Mouse (Mus musculus) heart, postnatal 36 days (tissue): Measurements from ENCODE around the gene Mt2. TPM values are rescaled to one million over a fixed set of nuclear protein-coding genes. Genes with fewer than 3 reads are reported as not detected.

Experiments
- DNase-seq, 2 experiments: peaks; one replicate each; pipeline ENCODE4 v3.0.0; 2021 to 2022
- intact Hi-C: fragments of 180-260 bp; cut with DNase I; formaldehyde crosslinking; loops from one replicate; pipeline ENCODE4 v1.15.1; 2025
- total RNA-seq, 2 experiments: library from RNA; stranded (reverse); gene quantifications; 2 replicates each; pipeline ENCODE4 v1.2.3; 2021

Mt2 gene
- total RNA-seq, 2 experiments from 2014 or later: 160 to 162 TPM

DNA sequence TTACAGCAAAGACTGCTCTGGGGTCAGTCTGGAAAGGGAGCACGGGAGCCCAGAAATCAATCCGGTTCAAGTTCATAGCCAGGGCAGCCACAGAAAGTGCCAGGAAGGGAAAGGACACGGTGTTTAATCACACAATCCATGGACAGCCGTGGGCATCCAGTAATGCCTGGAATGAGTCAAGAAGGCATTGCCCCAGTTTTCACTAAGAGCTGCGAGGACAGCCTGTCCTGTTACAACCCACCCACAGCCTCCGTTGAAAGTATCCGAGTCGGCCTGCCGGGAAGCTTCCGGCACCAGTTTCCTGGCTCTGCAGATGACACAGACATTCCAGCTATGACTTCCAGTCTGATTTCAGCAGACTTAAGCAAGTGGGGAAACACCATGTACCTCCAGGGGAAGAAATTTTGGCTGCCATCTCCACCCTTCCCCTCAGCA, 1.1 kb upstream of the Mt2 start:
- DNase-seq: peak; percentile 49 to 58
- intact Hi-C loops: no loop called here

DNA sequence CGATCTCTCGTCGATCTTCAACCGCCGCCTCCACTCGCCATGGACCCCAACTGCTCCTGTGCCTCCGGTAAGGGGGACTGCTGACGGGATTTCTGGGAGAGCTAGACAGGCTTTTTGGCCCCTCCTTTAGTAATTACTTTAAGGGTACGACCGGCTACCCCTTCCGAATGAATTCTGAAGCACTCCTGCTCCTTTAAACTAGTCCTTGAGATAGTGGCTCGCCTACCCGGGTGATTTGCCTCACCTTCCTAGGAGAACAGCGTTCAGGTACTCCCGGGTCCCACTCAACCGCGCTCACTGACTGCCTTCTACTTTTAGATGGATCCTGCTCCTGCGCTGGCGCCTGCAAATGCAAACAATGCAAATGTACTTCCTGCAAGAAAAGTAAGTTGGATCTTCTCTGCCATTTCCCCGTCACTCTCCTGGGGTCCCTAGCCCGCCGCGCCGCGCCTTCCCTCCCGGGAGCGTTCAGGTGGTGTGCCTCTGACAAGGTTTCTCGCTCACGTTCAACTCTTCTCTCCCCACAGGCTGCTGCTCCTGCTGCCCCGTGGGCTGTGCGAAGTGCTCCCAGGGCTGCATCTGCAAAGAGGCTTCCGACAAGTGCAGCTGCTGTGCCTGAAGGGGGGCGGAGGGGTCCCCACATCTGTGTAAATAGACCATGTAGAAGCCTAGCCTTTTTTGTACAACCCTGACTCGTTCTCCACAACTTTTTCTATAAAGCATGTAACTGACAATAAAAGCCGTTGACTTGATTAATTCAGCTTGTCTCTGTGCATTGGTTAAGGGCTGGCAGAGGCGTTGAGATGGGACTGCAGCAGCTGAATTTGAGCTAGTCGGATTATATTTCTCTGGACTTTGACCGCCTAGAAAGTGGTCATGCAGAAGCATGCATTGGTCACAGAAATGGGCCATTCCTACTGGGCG, 607 bp downstream of the Mt2 start:
- peak in 1 of 2 experiments; percentile 40 for DNase-seq
- intact Hi-C loops: no loop called here

DNA sequence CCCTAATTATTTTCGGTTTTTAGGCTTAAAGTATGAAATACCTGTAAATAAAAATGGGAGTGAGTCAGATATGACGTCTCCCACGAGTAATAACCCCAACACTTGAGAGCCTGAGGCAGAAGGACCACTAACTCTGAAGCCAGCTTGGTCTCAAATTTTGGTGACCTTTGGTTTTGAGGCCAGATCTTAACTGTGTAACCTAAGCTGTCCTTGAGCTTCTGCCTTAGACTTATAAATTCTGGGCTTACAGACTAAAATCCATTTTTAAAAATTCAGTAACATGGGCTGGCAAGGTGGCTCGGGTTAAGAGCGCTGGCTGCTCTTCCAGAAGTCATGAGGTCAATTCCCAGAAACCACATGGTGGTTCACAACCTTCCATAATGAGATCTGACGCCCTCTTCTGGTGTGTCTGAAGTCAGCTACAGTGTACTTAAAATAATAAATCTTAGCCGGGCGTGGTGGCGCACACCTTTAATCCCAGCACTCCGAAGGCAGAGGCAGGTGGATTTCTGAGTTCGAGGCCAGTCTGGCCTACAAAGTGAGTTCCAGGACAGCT, 1.5 kb downstream of the Mt2 start:
- DNase-seq: no peak
- intact Hi-C loops: no loop called here

DNA sequence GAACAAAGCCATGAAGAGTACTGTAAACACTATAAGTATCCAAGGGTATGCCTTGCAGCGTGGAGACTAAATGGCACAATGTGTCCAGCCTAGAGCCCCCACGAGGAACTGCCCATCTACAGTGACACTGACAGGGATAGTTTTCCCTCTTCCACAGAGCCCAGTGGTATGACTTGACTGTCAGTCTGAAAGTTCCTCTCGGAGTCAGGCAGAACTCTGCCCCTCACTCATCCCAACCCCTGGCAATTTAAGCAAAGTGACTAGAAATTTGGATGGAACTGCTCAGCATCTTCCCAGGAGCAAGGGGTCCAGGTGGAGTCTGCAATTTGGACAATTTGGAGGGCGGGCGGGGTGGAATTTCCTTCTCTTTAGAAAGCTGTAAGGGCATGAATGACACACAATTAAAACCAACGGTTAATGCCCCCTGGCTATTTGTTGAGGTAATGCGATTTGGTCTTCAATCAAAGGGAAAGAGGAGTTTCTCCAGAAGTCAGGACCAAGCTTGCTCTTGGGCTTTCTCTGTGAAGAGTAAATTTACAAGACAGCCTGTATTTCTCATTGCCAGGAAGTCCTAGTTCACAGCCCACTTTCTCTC, 2.3 kb downstream of the Mt2 start:
- no peak for DNase-seq
- intact Hi-C loops: loop anchor here (5.0 kb wide), 1 partner anchor 1277 kb away; no protein-coding TSS in a partner anchor

DNA sequence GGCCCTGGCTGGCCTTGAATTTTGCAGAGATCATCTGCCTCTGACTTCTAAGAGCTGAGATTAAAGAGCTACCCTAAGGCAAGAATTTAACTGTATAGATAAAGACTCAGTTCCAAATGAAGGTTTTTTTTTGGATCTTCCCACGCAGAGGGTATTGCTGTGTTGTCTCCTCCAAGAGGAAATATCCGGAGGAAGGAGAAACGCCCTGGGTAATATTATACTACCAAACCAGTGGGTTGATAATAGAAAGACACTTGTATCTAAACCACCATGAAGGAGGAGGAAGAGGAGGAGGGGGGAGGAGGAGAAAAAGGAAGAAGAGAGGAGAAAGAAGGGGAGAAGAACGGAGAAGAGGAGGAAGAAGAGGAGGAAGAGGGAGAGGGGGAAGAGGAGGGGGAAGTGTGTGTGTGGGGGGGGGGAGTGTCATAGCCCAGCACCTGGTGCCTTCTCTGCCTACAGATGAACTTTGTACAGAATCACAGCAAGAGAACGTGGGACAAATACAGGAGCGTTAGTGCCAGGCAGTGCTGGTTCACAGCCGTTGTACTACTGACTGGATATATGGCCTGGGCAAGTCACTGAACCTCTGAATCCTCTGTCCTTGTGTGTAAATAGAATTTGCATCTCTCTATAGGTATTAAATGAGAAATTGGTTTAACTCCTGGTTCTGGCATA, 5.4 kb downstream of the Mt2 start:
- no peak for DNase-seq
- intact Hi-C loops: loop anchor here (5.0 kb wide), 1 partner anchor 1281 kb away; no protein-coding TSS in a partner anchor

DNA sequence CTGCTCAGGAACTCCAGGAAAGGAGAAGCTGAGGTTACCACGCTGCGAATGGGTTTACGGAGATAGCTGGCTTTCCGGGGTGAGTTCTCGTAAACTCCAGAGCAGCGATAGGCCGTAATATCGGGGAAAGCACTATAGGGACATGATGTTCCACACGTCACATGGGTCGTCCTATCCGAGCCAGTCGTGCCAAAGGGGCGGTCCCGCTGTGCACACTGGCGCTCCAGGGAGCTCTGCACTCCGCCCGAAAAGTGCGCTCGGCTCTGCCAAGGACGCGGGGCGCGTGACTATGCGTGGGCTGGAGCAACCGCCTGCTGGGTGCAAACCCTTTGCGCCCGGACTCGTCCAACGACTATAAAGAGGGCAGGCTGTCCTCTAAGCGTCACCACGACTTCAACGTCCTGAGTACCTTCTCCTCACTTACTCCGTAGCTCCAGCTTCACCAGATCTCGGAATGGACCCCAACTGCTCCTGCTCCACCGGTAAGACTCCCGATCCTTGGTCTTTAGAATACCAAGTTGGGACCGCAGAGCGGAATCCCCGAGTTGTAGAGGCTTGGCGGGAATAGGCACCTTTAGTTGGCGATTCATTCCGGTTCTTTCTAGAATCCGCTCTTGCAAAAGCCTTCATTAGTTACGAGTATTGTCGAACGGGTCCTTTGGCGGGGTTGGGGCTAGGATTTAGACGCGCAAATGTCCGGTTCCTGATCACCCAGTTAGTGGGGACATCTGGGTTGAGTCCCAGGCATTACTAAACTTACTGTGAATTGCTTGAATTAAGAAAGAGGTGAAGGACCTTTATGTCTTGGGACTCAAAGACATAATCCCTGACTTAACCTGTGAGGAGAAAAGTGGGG, 6.6 kb downstream of the Mt2 start, which contains the start of gene Mt1:
Mt1 (plus strand) TSS at position 226 of the 856 bp plus-strand sequence.
- DNase-seq: peak; percentile 88 to 90
- intact Hi-C loops: loop anchor here (5.0 kb wide), 1 partner anchor 1282 kb away; no protein-coding TSS in a partner anchor

DNA sequence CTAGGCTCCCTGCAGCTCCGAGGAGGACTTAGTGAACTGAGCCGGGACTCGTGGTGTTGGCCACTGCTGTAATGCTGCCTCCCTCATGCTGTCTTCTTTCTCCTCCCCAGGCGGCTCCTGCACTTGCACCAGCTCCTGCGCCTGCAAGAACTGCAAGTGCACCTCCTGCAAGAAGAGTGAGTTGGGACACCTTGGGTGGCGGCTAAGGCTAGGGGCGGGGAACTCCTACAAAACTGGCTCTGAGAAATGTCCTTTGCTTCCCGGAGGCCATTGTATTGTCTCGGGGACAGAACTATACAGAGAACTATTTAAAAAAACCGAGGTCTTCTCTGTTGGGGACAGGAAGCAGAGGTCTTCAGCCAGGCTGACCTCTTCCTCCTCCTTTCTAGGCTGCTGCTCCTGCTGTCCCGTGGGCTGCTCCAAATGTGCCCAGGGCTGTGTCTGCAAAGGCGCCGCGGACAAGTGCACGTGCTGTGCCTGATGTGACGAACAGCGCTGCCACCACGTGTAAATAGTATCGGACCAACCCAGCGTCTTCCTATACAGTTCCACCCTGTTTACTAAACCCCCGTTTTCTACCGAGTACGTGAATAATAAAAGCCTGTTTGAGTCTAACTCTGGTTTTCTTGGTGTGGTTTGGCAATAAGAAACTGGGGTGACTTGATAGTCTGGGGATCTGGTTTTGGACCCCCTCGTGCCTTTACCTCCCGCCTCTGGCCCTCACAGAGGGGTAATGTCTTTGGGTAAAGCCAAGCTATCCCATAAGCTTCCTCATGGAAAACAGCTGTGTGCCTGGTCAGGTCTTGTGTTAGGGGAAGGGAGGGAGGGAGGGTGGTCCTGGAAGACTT, 7.5 kb downstream of the Mt2 start:
- peak in 1 of 2 experiments; percentile 49 for DNase-seq
- intact Hi-C loops: loop anchor here (5.0 kb wide), 1 partner anchor 1283 kb away; no protein-coding TSS in a partner anchor

DNA sequence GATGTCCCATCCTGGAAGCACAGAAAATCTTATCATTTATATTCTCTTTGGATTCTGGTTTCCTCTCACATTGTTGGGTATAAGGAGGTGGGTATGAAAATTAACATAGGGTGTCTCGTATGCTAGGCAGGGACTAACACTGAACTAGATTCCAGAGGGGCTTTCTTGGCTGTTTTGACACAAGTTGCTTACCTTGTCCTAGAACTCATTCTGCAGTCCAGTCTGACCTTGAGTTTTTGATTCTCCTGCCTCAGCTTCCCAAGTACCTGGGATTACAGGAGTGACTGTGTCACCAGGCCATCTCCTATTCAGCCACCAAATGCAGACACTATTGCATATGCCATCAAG, 8.1 kb downstream of the Mt2 start:
- no peak for DNase-seq
- intact Hi-C loops: no loop called here

DNA sequence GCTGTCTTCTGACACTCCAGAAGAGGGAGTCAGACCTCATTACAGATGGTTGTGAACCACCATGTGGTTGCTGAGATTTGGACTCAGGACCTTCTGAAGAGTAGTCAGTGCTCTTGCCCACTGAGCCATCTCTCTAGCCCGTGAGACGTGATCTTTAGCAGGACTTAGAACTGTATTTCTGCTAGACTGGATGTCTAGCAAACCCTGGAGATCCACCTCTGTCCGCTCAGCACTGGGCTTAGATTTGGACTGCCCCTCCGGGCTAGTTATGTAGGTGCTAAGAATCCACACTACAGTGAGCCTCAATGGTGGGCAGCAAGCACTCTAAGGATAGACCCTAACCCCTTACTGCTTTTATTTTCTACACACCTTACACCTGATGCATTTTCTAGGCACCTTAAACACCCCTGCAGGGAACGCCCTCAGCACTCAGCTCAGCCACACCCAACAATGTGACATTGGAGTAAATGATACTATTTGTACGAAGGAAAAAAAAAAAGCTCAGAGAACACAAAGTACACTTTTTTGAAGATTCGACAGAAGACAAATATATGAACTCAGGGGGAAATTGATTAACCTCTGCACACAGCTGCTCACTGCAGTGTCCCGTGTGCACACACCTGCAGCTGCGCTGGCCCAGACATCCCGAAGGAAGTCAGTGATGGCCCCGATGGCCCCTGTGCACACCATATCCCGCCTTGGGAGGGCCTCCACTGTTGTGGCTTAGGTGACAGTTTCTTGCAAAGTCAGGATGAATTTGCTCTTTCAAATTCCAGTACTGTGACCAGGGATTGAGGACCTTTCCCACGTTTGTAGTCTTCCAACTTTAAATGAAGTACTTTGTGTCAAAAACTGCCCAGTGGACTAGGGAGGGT, 9.8 kb downstream of the Mt2 start:
- DNase-seq: no peak
- intact Hi-C loops: no loop called here

DNA sequence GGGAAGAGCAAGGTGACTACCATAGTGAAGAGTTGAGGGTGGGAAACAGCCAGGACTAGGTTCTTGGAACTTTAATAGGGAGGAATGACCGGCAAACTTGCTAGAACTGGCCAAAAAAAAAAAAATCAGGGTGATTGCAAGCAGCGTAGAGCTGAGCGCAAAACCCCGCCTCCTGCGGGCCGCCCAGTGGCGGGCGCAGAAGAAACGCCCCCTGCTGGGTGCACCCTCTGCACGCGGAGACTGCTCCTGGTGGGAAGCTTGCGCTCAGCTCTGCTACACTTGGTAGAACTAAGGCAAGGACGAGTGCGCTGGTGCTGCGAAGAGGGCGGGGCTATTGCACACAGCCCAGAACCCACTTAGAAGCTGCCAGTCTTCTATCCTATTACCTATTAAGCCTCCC, 10.7 kb downstream of the Mt2 start:
- intact Hi-C loops: no loop called here
- peak; percentile 82 to 83 for DNase-seq

DNA sequence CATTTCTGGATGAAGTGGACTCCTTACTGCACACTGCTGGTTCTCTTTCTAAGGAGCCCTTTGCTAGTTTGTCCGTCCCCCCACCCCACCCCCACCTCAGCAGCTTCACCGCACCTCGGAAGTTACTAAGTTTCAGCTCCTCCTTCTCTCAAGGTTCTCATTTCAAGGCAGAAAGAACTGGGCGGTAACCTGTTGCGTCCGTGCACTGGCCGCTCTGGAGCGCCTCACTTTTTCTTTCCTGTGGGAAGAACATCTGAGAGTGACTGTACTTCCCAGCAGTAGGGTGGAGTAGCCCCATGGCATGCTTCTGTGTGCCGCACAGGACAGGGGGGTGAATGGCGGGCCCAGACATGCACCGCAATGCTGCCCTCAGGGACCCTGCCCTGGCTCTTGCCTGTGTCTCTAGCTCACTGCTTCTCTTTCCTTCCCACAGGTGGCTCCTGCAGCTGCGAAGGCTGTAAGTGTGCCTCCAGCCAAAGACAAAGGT, 11.9 kb downstream of the Mt2 start:
- no peak for DNase-seq
- intact Hi-C loops: no loop called here

DNA sequence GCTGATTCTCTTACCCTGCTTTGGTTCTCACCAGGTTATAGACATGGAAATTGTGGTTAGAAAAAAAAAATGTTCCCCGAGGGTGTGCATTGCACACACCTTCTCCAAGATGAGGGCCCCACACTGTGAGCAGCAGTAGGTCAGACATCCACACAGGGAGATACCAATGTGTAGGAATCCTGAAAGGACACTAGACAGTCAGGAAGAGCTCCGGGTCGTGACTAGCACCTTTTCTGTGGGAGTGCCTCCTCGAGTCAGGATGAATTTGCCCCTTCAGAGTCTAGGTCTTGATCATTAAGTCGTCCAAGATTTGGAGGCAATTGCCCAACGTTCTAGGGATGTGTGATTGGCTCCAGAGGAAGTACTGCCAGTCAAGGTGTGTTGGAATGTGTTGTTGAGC, 13.3 kb downstream of the Mt2 start:
- DNase-seq: no peak
- intact Hi-C loops: loop anchor here (1.0 kb wide), 1 partner anchor 18 kb away; no protein-coding TSS in a partner anchor

DNA sequence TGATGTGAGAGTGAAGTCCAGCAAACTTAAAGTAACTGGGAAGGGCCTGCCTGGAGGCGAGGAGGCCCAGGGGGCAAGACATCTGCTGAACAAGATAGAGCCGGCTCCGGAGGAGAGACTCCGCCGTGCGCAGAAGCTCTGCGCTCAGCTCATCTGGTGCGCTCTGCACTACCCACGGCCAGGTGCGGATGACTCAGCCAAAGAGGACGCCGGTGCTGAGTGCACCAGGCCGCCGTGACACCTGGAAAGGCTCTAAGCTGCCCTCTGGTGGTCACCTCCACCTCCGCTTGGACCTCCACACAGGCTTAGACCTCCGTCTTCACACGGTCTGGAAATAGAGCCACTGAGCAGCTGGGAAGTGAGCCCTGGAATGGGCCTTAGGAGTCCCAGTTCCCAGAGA, 14.1 kb downstream of the Mt2 start:
- DNase-seq: peak; percentile 75
- intact Hi-C loops: loop anchor here (1.0 kb wide), 1 partner anchor 19 kb away; no protein-coding TSS in a partner anchor

DNA sequence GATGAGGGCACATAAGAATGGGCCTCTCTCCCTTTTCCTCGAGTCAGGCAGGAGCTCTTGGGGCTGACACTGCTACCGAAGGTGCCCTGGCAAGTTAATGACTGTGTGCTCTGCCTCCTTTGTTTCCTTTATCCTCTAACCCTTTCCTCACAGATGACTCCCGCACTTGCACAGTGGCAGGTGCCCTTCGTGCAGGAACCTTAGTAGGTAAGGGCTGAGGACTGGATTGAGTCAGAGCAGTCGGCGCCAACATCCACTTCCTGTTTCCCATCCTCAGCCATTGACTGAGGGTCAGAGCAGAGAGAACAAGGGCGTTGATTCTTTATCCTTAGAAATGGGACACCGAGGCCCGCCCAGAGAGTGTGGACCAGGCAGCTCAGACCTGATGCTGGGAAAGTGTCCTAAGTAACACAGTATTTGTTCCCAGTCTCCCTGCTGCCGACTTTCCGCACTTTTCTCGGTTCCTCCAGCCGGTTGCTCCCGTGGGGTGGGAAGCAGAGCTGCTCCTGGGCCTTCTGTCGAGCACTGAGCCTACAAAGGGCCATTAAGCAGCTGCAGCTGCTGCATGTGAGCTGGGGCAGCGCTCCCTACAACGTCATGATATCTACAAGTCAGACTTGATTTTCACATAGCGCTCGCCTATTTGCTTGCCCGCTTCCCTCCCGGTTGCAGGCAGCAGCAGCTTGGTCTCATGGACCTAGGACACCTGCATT, 15.0 kb downstream of the Mt2 start:
- DNase-seq: no peak
- intact Hi-C loops: no loop called here

DNA sequence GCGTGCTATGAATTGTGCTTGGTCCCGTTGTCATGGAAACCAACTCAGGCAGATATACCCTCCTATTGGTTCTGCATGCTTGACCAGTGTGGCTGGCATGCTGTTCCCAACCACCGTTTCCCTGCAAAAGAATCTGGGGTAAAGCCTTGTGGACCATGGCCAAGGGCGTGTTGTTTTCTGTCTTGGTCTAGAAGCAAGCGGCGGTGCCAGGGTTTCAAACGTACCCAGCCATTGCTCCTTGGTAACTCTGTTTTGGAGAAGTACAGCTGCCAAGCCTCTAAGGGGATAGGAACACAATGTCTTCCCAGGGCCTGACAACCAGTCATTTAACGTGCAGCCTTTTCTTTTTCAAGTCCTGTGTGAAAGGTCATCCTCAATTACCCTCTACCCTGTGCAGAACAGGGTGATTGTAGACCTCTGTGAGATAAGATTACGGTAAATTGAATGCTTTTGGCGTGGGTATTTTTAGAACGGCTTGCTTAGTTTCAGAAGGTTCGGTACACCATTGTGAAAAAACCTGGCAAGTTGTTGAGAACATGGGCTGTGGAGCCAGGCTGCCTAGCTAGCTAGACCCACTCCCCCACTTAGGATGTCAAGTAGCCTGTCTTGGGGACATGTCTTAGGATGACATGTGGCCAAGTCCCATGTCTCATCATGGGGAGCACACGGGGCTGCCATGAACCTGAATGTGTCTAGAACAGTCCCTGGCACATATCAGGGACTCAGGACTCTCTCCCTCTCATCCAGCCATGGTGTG, 17.0 kb downstream of the Mt2 start:
- intact Hi-C loops: loop anchor here (10.0 kb wide), 1 partner anchor 595 kb away; no protein-coding TSS in a partner anchor

DNA sequence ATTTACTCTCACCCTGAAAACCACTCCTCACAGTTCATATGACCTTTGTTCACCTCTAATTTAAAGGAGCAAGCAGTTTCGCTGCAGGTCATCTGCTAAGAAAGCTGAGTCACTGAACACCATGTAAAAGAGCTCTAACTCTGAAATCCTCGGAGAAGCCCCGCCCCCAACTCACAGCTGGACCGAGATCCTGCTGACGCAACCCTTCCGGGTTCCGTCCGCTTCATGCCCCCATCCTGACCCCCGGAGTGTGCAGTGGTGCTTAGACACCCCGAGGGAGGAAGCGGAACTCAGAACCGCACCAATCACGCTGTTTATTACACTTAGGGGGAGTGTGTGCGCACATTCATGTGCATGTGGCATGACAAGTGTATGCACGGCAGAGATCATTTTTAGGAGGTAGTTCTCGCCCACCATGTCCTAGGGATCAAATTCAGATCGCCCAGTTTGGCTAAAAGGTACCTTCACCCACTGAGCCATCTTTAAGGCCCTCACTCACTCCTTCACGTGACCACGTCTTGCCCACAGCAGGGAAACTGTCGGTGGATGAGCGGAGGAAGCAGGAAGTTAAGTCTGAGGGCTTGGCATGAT, 18.7 kb downstream of the Mt2 start:
- intact Hi-C loops: loop anchor here (10.0 kb wide), 1 partner anchor 596 kb away; no protein-coding TSS in a partner anchor
- DNase-seq: peak; percentile 73 to 77

More for the DNA sequence above, 17.0 kb downstream of the Mt2 start:
- DNase-seq: peak; percentile 52 to 64
